Mouse (Mus musculus) megakaryocyte, embryonic 14.5 days (primary cell): ENCODE results near the gene Tmem238l. TPM values are rescaled to one million over a fixed set of nuclear protein-coding genes. Genes with fewer than 3 reads are reported as not detected.

Source experiments
- H3K27me3 ChIP-seq: replicated peaks from 2 replicates; pipeline ENCODE3; 2012; ENCODE audit warnings: inconsistent platforms
- H3K36me3 ChIP-seq: replicated peaks from 2 replicates; pipeline ENCODE3; 2012; ENCODE audit warnings: low read length, inconsistent platforms, mixed read lengths
- H3K4me1 ChIP-seq: 2 replicates; pipeline ENCODE4 v1.6.1; 2012; ENCODE audit warnings: inconsistent platforms
- H3K4me3 ChIP-seq: replicated peaks from 2 replicates; pipeline ENCODE3; 2012; ENCODE audit warnings: moderate library complexity, mild to moderate bottlenecking, inconsistent platforms
- H3K9me3 ChIP-seq: 2 replicates; pipeline ENCODE4 v1.6.1; 2012; ENCODE audit warnings: inconsistent platforms
- FLI1 ChIP-seq: IDR thresholded peaks from 2 replicates; pipeline ENCODE4 v1.6.1; 2012; ENCODE audit warnings: low read length, inconsistent platforms, mixed read lengths
- GATA1 ChIP-seq: IDR thresholded peaks from 3 replicates; pipeline ENCODE4 v1.6.1; 2012; ENCODE audit warnings: mixed read lengths, low read length, inconsistent platforms, borderline replicate concordance
- polyA plus RNA-seq: library from polyadenylated mRNA; stranded (reverse); fragments of >175 nt; gene quantifications from 2 replicates; pipeline ENCODE4 v1.2.3, GENCODE M21; 2012; ENCODE audit warnings: low replicate concordance; ENCODE audit not compliant: insufficient read depth

Tmem238l gene
- polyA plus RNA-seq, 1 experiment = not detected

GRCm38 (mm10) chr11:66934428-66935173 lies 21.8 kb upstream of the Tmem238l start:
- TF ChIP-seq GATA1 (no peak), FLI1 (no peak)
- H3K36me3 ChIP-seq = no peaks in the 10 kb centered on the region
- no peak overlapping the region for H3K4me3 ChIP-seq
- peaks cover 3% of the 10 kb centered on the region for H3K27me3 ChIP-seq
- no peaks in the 10 kb centered on the region for H3K4me1 ChIP-seq
- 0 out of 2 replicates have a peak, but pooled peaks cover 3% of the 10 kb centered on the region for H3K9me3 ChIP-seq

- Histone ChIP-seq H3K9me3 (no peaks in the 10 kb centered on the region), H3K36me3 (no peaks in the 10 kb centered on the region), H3K27me3 (peaks cover 3% of the 10 kb centered on the region), H3K4me1 (no peaks in the 10 kb centered on the region), H3K4me3 (no peak overlapping the region)
- TF ChIP-seq FLI1 (no peak), GATA1 (no peak)
Measured at GRCm38 (mm10) chr11:66942011-66942410, 14.4 kb upstream of the Tmem238l start.

- Histone ChIP-seq H3K4me1 (no peaks in the 10 kb centered on the region), H3K9me3 (no peaks in the 10 kb centered on the region), H3K4me3 (no peak overlapping the region), H3K36me3 (no peaks in the 10 kb centered on the region), H3K27me3 (peaks cover 3% of the 10 kb centered on the region)
- TF ChIP-seq GATA1 = no peak
- no peak for TF ChIP-seq FLI1
Measured at GRCm38 (mm10) chr11:66945224-66945767, 11.1 kb upstream of the Tmem238l start.

- Histone ChIP-seq H3K36me3 (no peaks in the 10 kb centered on the region), H3K27me3 (peaks cover 3% of the 10 kb centered on the region), H3K4me1 (no peaks in the 10 kb centered on the region), H3K9me3 (no peaks in the 10 kb centered on the region), H3K4me3 (no peak overlapping the region)
- no peak for TF ChIP-seq FLI1
- TF ChIP-seq GATA1 = no peak
Measured at GRCm38 (mm10) chr11:66946521-66946920, 9.9 kb upstream of the Tmem238l start.

GRCm38 (mm10) chr11:66946922-66947321 lies 9.5 kb upstream of the Tmem238l start:
- Histone ChIP-seq H3K27me3 (peaks cover 3% of the 10 kb centered on the region), H3K9me3 (no peaks in the 10 kb centered on the region), H3K4me3 (no peak overlapping the region), H3K36me3 (no peaks in the 10 kb centered on the region), H3K4me1 (no peaks in the 10 kb centered on the region)
- TF ChIP-seq GATA1 = no peak

GRCm38 (mm10) chr11:66960797-66961196 lies 4.4 kb downstream of the Tmem238l start:
- no peaks in the 10 kb centered on the region for H3K36me3 ChIP-seq
- no peak overlapping the region for H3K4me3 ChIP-seq
- no peaks in the 10 kb centered on the region for H3K4me1 ChIP-seq
- TF ChIP-seq FLI1 (no peak), GATA1 (no peak)
- peaks cover 3% of the 10 kb centered on the region for H3K27me3 ChIP-seq
- H3K9me3 ChIP-seq = no peaks in the 10 kb centered on the region

GRCm38 (mm10) chr11:66961447-66962176 lies 5.2 kb downstream of the Tmem238l start:
- H3K27me3 ChIP-seq = peaks cover 3% of the 10 kb centered on the region
- TF ChIP-seq FLI1 = no peak
- no peak for TF ChIP-seq GATA1
- H3K36me3 ChIP-seq = no peaks in the 10 kb centered on the region
- no peak overlapping the region for H3K4me3 ChIP-seq
- no peaks in the 10 kb centered on the region for H3K4me1 ChIP-seq
- H3K9me3 ChIP-seq = no peaks in the 10 kb centered on the region

GRCm38 (mm10) chr11:66963462-66963861 lies 7.0 kb downstream of the Tmem238l start:
- Histone ChIP-seq H3K36me3 (no peaks in the 10 kb centered on the region), H3K9me3 (no peaks in the 10 kb centered on the region), H3K27me3 (peaks cover 8% of the 10 kb centered on the region), H3K4me3 (no peak overlapping the region), H3K4me1 (no peaks in the 10 kb centered on the region)
- TF ChIP-seq FLI1 = no peak
- no peak for TF ChIP-seq GATA1

- Histone ChIP-seq H3K4me1 (no peaks in the 10 kb centered on the region), H3K4me3 (peak overlapping the region; percentile 26), H3K9me3 (no peaks in the 10 kb centered on the region), H3K36me3 (no peaks in the 10 kb centered on the region), H3K27me3 (peaks cover 9% of the 10 kb centered on the region)
- no peak for TF ChIP-seq FLI1
- no peak for TF ChIP-seq GATA1
Measured at GRCm38 (mm10) chr11:66966500-66967116, 10.2 kb downstream of the Tmem238l start.

GRCm38 (mm10) chr11:66968575-66968974 lies 12.1 kb downstream of the Tmem238l start:
- no peak overlapping the region for H3K4me3 ChIP-seq
- TF ChIP-seq GATA1 = no peak
- no peak for TF ChIP-seq FLI1
- H3K36me3 ChIP-seq = no peaks in the 10 kb centered on the region
- H3K9me3 ChIP-seq = no peaks in the 10 kb centered on the region
- H3K27me3 ChIP-seq = peaks cover 9% of the 10 kb centered on the region
- no peaks in the 10 kb centered on the region for H3K4me1 ChIP-seq
